Mouse (Mus musculus) cerebellum, adult (tissue): ENCODE measurements around the gene Bcdin3d.
"Not testable (repeated sequence)": the region's sequence is repeated elsewhere in the genome, so short reads cannot be mapped to it uniquely, and the experiment has no call there.

Source experiments
- ATAC-seq: cut with Nextera tagmentation; 2 replicates; pipeline ENCODE4 v1.9.2; 2017; ENCODE audit warnings: mild to moderate bottlenecking, moderate library complexity, mixed read lengths; ENCODE audit not compliant: insufficient number of reproducible peaks, low FRiP score, low TSS enrichment

Gene Bcdin3d

DNA sequence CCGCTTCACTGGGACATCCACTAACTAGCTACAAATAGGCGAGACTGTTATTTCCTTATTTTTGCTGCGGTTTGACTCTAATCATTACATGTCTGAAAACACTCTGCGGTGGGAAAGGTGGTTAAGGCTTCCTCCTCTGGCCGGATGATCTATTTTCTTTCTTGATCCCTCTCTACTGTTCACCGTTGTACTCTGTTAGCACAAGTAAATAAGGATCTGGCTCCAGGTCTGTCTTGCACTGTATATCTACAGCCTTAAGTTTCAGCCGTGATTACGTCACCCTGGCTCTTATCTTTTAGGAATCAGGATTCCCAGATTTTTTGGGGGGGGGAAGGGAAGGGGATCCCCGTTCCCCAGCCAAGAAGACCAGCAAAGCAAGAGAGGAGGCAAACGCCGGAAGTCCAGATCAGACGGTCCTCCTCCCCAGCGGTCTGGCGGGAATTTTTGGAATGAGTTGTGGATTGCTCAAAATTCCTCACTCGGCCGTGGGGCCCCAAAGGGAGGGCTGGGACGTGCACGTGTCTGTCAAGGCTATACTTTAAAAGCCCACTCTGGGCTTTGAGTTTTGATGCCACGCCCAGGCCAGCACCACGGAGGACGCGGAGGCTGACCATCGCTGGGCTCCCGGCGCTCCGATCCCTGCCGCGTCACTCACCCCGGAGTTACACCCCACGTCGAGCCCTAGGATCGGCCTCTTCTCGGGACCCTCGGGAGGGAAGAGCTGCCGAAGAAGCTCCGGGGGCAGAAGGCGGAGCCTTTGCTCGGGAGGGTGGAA is 542 bp downstream of the Bcdin3d start:
- peak; percentile 47; the same call in 1 of the 2 replicates for ATAC-seq

DNA sequence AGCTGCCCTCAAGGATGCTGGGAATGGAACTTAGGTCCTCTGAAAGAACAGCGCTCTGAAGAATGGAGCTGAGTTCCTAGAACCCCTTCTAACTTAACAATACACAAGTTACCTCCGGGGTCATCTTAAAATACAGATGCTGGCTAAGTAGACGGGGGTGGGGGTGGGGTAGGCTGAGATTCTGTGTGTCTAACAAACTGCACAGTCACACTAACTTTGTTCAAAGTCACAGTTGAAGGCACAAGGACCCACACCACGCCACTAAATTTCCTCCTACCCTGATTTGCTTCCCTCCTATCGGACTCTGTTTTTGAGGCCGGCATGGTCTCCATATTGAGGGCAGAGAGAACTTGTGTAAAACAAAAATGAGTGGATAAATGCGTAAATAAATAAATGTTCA is 1.6 kb downstream of the Bcdin3d start:
- no peak for ATAC-seq

DNA sequence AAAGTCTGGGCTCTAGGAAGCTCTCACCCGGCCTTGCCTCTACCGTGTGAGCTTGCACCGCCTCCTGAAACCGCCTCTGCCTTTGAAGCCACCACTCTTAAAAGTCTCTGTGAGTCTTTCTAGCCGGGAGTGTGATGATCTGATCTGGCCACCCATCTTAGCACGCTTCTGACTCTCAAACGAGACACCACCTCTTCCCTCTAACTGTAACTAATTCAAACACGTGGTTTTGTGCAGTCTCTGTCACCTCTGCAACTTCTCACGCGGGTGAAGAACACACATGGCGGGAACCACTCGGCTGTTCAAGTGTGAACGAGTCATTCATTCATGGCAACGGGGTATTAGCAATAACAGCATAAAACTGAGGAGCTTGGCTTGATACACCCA is 2.9 kb downstream of the Bcdin3d start:
- ATAC-seq: no peak

- ATAC-seq: peak; percentile 57; the same call in 1 of the 2 replicates
These were observed 3.4 kb downstream of the Bcdin3d start for GRCm38 (mm10) chr15:99470971-99471676.

GRCm38 (mm10) chr15:99470224-99470761 is 4.2 kb downstream of the Bcdin3d start:
- peak; percentile 59; the same call in 1 of the 2 replicates for ATAC-seq

- no peak for ATAC-seq
These were observed 4.8 kb downstream of the Bcdin3d start for GRCm38 (mm10) chr15:99469736-99470135.

- ATAC-seq: no peak
These were observed 5.5 kb downstream of the Bcdin3d start for GRCm38 (mm10) chr15:99469067-99469466.

GRCm38 (mm10) chr15:99463194-99463593 is 11.3 kb downstream of the Bcdin3d start:
- no peak for ATAC-seq

DNA sequence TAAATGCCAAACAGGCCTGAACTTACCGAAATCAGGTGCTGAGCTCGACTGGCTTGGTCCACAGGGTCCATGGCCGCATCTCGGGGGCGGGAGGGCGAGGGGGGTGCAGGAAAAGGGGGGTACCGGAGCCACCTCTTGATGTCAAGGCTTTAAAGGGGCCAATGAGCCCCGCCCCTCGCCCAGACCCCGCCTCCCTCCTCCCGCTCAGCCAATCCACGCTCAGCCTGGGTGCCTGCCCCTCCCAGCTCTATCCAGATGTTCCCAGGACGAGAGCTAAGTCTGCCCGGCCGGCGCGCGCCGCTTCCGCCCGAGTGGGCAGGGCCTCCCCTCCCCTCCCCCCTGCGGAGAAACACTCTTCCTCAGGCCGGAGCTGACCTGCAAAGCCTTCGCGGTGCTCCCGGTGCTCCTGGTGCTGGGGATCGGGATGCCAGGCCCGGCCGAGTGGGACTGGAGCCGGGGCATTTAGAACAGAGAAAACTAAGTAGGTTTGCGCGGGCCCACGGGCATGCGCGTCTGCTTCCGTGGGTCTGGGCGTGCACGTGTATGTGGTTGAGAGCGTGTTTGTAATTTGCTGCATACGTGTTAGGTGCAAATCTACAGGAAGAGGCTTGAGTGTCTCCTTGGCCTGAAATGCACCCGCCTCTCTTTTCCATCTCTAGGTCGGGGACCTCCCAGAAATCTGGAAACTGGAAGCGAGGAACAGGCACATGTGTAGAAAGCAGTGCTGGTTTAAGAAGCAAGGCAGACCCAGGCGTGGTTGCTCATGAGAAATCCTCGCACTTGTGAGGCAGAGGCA is 16.7 kb downstream of the Bcdin3d start, which contains the start of gene Nckap5l:
Gene Nckap5l (minus strand): TSS at position 143 of the 796 bp plus-strand sequence.
- peak; percentile 79 for ATAC-seq

DNA sequence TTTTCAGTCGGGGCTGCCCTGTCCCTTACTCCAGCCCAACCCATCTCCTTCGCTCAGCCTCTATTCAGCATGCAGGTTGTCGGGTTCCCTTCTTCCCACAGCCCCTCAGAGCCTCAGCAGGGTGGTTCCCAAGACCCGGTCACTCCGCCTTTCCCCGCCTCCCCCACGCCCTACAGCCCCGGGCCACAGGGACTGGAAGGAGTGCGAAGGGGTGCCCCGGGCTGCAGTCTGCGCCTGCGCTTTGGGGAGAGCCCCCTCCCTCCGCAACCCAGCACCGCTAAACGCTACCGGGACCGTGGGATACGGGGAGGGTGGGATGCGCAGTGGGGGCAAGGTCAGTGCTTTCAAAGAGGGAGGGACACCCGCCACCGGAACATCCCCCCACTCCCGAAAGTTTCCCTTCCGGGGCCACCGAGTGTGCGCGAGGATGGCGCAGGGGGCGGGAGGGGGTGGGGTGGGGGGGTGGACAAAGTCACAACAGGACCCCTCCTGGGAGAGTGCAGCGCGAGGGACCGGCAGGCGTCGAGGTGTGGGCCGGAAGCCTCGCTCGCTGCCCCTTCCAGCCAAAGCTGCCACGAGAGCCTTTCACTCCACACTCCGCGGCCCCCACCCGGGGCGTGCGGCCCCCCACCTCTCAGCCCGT is 17.4 kb downstream of the Bcdin3d start:
- ATAC-seq: 0 out of 2 replicates have a peak, but pooled peaks have one; percentile 18

DNA sequence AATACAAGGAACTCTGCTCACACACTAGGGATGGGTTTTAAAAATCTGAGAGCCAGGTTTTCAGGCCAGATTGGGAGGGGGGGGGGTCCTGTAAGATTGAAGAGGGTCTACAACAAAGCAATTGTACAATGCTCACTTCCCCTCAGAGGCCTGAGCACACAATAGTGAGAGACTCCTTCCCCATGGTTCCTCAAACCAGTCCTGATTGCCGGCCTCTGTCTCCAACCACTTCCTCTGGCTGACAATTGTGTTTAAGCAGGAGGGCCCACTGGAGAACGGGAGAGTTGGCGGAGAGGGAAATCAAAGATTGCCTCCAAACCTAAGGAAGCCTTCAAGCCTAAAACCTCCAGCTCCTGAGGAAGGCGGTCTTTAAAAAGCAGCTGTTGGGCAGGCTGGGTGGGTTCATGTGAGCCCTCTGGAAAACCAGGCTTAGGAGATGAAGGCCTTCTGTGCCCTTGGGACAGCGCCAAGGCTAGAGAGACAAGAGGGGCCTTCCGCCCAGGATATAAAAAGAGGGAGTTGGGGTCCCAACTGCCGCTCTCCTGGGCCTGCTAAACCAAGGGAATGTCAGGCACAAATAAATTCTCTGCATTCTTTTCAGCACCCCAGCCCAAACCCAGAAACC is 18.1 kb downstream of the Bcdin3d start:
- no peak for ATAC-seq

- ATAC-seq: no peak
These were observed 19.1 kb downstream of the Bcdin3d start for GRCm38 (mm10) chr15:99455415-99455814.

DNA sequence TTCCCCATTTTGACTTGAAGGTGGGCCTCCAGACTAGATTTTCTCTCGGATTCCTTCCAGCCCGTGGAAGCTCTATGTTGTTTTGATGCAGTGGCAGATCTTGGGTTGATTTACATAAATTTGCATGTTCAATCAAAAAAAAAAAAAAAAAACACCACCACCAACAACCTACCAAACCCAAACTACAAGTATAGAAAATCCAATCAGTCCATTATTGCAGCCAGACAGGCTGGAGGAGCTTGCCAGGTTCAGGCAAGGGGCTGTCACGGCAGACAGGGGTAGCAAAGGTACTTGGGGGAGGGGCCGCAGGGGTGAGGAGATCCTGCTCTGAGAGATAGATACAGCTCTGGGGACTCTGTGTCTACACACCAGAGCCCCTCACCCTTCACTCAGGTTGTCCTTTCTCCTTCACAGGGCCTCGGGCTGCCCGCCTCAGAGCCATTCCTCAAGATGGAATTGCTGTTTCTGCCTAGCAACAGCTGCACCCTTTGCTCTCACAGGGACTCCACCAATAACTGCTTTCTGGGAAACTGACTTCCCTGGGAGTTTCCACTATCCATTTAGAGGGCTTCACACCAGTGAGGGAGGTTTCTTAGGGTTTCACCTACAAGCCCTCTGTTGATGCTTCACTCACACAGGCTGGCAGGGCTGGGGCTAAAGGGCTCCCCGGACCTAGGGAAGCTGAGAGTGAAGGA is 19.8 kb downstream of the Bcdin3d start:
- no peak for ATAC-seq

DNA sequence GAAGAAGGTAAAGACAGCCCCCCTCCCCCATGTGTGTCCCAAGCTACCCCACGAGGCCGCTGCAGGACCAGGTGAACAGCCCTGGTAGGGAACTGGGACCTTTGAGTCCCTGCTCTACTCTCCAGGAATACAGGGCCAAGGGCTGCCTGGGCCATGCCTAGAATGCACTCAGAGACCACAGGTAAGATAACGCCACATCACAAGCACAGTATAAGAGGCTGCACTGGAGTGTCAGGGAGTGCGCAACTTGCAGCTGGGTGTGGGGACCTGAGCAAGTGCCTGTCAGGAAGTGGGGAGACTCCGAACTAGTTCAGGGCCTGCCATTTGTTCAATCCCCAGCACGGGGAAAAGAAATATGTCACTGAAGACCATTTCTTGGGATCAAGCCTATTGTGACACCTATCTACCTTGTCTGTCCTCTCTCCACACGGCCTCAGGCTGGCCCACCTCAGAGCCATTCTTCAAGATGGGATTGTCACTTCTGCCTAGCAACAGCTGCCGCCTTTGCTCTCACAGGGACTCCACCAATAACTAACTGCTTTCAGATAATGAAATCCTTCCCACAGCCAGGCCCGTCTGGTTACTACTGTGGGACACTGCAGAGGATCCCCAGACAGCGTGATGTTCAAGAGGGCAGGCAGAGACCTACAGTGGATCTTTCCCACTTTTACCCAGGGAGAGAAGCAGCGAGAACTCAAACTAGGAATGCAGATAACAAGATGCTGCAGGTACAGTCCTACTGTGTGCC is 21.2 kb downstream of the Bcdin3d start:
- no peak for ATAC-seq

DNA sequence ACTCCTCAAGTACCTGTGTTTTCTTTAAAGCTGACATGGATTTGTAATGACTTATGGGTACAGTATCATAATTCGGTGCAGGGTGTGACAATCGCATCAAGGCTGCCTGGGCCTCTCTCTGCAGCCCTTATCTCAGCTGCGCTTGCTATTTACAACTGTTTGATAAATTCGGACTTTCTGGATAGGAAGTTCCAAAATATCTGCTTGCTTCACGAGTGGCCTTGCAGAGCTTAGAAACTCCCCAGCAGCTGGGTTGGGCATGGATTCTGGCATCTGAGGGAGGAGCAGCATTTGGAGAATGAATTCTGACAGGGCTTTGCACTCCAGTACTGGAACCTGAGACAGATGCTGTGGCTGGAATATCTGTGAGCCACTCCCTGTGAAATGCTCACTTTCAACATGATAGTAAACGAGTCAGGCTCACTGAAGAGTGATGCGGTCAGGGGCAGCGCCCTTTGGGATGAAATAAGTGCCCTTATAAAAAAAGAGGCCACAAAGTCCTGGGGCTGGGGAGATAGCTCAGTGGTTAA is 24.7 kb downstream of the Bcdin3d start:
- no peak for ATAC-seq

DNA sequence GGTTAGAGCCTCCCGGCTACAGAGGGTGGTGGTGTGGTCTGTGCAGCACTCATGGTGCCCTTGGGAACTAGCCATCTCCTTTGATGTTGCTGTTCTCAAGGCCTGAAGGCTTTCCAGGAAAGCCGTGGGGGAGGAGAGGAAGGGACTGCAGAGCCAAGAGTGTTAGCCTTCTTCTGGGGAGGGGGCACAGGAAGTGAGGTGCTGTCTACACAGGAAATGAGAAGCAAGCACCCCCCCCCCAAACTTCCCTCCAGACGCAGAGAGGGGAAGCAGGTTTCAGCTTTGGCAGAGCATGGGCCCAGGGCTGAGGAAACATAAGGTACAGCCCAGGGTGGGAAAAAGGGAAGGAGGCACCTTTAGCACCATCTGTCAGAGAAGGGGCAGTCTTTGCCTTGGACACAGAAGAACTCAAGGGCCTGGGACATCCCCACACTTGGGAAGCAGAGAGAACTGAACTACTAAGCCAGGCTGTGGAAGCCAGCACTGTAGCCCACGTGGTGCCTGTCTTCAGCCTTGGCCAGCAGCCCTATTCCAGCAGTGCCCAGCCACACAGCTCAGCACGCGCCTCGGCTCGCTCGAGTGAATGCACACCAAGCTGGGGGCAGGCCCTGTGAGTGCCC is 25.3 kb downstream of the Bcdin3d start:
- ATAC-seq: peak; percentile 78

GRCm38 (mm10) chr15:99446136-99446535 is 28.4 kb downstream of the Bcdin3d start:
- ATAC-seq: not testable (repeated sequence)

- no peak for ATAC-seq
These were observed 29.0 kb downstream of the Bcdin3d start for GRCm38 (mm10) chr15:99445567-99445966.
